Mouse (Mus musculus): ENCODE measurements around the gene Gm8265. TPM values are rescaled to one million over a fixed set of nuclear protein-coding genes. Genes with fewer than 3 reads are reported as not detected.
"Not testable (repeated sequence)": the region's sequence is repeated elsewhere in the genome, so short reads cannot be mapped to it uniquely, and the experiment has no call there.

The Gm8265 gene
- not detected in 2 replicates for polyA plus RNA-seq (2014; fragmentation: Nextera tagmentation; extraction: Ambion mirVana)

DNA sequence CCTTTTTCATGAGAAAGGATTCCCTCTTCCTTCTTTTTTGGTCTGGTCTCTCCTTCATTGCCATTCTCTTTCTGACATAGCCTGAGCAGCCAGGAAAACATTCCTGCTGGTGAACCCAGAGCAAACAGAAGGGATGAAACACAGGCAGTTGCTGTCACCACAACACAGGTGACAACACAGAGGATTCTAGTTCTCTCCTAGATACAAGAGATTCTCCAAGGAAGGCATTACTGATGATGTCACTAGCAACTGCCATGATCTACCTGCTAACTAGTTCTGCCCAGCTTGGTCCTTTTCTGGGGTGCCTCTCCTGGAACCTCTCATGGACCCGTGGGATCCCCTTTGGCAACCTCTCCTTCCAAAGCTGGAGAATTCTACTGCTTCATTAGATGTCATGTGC, at the start of gene Gm8265:
TSS of gene Gm8265 (minus strand) at position 101 of the 400 bp plus-strand sequence.
- not testable (repeated sequence) for ATAC-seq (ENCODE audit: insufficient read depth); H3K9ac ChIP-seq; H3K9me3 ChIP-seq (ENCODE audit: low read depth, low read length); H3K36me3 ChIP-seq (ENCODE audit: insufficient read depth); H3K27ac ChIP-seq (ENCODE audit: low read depth); H3K27me3 ChIP-seq (ENCODE audit: insufficient read depth, low read length); H3K4me3 ChIP-seq (ENCODE audit: low read depth, low read length); H3K4me2 ChIP-seq; H3K4me1 ChIP-seq (ENCODE audit: insufficient read depth); DNase-seq
- no CpG with 5 or more reads among the region's 1 CpGs for WGBS

Other genes starting within 250 kb of the Gm8265 start
- 0.72 TPM in 1 of 2 replicates, not detected in the other for gene Gm3500, start 244.0 kb downstream of the Gm8265 start, polyA plus RNA-seq (2014; fragmentation: Nextera tagmentation; extraction: Ambion mirVana)
- gene Gm3194, start 177.6 kb downstream of the Gm8265 start, polyA plus RNA-seq (2014; fragmentation: Nextera tagmentation; extraction: Ambion mirVana) = 0.53 and 0.91 TPM in 2 replicates
- gene Gm8246, start 155.2 kb downstream of the Gm8265 start, polyA plus RNA-seq (2014; fragmentation: Nextera tagmentation; extraction: Ambion mirVana) = not detected in 2 replicates
- gene Gm3187, start 148.8 kb downstream of the Gm8265 start, polyA plus RNA-seq (2014; fragmentation: Nextera tagmentation; extraction: Ambion mirVana) = not detected in 2 replicates
- 1.3 and 1.6 TPM in 2 replicates for gene Gm3488, start 131.4 kb downstream of the Gm8265 start, polyA plus RNA-seq (2014; fragmentation: Nextera tagmentation; extraction: Ambion mirVana)
- not detected in 2 replicates for gene Gm3532, start 94.5 kb downstream of the Gm8265 start, polyA plus RNA-seq (2014; fragmentation: Nextera tagmentation; extraction: Ambion mirVana)
- gene Gm9603, start 54.4 kb upstream of the Gm8265 start, polyA plus RNA-seq (2014; fragmentation: Nextera tagmentation; extraction: Ambion mirVana) = not detected in 2 replicates
- 0.68 TPM in 1 of 2 replicates, not detected in the other for gene Gm3373, start 108.5 kb upstream of the Gm8265 start, polyA plus RNA-seq (2014; fragmentation: Nextera tagmentation; extraction: Ambion mirVana)
- gene Gm3383, start 175.0 kb upstream of the Gm8265 start, polyA plus RNA-seq (2014; fragmentation: Nextera tagmentation; extraction: Ambion mirVana) = 0.53 and 1.0 TPM in 2 replicates
- gene Gm3424, start 197.3 kb upstream of the Gm8265 start, polyA plus RNA-seq (2014; fragmentation: Nextera tagmentation; extraction: Ambion mirVana) = not detected in 2 replicates
- gene Gm8237, start 247.4 kb upstream of the Gm8265 start, polyA plus RNA-seq (2014; fragmentation: Nextera tagmentation; extraction: Ambion mirVana) = 0.15 and 0.28 TPM in 2 replicates